Mouse (Mus musculus) right cerebral cortex, adult 18-20 months (tissue): Measurements from ENCODE around the gene Cfd.

Experiments used
- DNase-seq: peaks from one replicate; pipeline ENCODE4 v3.0.0; 2022; ENCODE audit warnings: mixed read lengths

The Cfd gene

DNA sequence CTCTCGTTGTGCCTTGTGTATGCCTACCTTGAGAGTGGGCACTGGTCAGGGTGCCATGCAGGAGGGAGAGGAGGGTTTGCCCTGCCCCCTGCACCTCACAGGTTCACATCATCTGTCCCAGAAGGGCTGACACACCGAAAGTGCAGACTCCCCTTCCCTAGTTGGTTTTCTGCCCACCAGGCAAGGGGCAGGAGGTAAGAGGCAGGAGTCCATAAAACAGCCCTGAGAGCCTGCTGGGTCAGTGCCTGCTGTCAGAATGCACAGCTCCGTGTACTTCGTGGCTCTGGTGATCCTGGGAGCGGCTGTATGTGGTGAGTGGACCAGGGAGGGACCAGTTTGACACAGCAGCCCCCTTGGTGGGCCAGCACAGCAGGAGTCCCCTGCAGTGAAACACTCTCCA, at the start of gene Cfd:
Cfd (plus strand) TSS at position 184 of the 400 bp plus-strand sequence.
- DNase-seq, result no peak

DNA sequence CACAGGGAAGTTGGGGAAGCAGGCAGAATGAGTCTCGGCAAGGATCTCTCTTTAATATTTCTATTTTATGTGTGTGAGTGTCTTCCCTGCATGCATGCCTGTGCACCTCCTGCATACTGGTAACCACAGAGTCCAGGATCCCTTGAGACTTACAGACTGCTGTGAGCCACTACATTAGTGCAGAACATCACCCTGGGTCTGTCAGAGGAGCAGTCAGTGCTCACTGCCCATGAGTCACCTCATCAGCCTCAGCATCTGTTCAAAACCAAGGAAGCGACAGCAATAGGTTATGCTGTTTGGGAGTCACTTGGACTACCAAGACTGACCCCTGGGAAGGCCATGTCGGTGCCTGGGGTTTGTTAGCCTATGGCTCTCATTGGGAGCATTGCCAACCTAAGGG, 48.3 kb upstream of the Cfd start:
- no peak for DNase-seq

DNA sequence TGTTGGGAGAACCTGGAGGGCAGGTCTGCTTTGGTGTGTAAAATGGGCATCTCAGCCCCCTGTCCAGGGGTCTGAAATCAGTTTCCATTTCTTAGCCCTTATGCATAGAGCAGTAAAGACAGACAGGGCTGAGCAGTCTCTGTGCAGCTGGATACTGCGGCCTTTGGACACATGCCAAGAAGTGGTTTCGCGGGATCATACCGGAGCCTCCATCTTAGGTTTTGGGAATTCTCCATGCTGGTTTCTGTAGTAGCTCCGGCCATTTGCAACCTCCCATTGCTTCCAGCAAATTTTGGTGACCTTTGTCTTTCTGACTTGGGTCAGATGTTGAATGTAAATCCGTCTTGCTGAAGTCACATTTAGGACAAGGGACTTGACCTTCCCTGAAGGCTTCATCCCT, 47.2 kb upstream of the Cfd start:
- no peak for DNase-seq

DNA sequence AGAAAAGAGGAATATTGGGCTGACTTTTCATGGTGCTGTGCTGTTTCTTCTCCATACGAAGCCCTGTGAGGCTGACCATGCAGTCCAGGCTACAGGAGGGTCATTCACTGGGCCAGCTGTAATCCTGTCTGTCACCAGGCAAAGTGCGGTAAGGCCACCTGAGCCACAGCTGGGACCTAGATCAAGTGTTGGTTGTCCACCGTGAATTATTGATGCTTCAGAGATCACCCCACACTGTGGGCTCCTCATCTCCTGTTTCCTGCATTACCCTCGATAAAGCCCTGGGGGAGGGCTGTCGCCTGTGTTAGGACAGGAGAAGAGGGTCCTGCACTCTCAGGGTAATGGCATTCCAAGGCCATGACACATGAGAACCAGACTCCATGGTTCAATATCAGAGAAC, 44.1 kb upstream of the Cfd start:
- no peak for DNase-seq

DNA sequence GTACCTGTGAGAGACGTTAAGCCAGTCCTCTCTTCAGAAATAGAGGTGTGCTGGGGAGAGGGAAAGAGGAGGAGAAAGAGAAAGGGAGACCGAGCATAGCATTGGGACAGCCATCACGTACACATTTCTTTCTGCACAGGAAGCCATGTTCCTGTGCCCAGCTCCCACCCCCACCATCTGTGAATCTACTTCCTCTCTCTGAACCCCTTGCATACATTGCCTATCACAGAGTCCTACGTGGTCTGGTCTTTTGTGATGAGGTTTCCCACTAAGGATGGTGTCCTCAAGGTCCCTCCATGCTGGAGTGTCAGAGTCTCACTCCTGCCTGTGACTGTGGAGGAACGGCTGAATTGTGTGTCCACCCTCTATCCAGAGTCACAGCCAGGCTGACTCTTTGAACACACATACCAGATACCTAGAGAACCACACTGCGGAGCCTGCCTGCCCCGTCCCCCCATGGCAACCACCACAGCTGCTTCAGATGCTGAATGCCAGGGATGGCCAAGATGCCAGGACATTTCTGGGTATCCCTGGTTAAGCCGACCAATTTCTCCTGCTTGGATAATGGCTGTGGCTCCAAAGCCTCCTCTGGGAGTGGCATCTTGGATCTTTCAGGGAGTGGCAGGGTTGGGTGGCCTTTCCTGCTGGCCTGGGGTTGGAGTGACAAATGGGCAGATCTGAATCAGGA, 40.6 kb upstream of the Cfd start:
- no peak for DNase-seq

DNA sequence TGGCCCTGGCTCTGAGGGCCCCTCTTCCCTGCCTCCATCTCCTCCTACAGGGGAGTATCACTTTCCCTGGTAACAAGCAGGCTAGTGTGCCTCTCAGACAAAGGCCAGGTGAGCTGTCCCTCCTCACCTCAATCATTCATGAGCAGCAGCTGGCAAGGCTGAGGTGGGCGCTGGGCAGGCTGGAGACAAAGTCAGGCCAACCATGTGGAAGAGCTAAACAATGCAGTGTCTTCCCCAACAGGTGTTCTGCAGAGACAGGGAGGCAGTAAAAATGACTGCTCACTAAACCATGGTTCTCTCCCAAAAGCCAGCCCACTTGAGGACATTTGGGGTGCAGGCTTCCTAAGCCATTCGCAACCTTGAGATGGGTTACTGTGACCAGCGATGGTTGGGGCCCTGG, 39.0 kb upstream of the Cfd start:
- DNase-seq, result no peak

DNA sequence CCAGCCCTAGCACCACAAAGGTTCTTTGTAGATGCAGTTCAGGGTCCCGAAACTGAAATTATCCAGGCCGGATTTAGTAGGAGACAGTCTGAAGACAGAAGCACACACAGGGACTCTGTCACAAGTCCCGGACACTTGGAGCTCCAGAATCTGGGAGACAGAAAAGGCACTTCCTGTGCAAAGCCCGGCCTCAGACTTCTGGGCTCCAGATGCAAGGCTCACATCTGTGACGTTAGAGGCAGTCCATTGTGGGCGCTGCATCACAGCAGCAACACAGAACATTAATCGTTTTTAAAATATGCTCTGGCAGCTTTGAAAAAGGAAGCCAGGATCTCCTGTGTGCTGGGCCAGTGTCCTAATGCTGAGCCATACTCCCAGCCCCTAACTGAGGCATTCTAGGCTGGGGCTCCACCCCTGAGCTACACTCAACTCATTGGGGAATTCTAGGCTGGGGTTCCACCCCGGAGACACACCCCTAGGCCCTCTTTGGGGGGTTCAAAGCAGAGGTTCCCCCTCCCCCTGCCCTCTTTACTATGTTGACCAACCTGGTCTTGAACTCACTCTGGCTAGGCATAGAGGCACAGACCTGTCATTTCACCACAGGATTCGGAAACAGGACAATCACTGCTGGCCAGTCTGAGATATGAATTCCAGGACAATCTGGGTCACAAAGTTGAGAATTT, 38.4 kb upstream of the Cfd start:
- DNase-seq, result no peak

DNA sequence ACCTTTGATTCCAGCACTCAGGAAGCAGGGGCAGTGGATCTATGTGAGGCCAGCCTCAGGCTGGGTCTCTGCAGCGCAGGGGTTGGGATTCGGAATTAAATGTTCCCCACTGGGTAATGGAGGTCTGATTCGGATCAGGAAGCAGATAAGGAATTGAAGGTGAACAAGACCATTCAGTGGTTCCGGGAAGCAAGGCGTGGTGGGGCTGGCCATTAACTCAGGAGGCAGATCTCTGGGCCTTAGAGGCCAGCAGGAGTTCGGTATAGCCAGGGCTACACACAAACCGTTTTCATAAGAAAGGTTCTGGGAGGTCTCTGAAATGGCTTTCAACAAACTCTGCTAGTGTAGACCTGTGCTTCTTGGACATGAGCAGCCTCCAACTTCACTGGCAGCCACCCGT, 37.8 kb upstream of the Cfd start:
- DNase-seq, result no peak

DNA sequence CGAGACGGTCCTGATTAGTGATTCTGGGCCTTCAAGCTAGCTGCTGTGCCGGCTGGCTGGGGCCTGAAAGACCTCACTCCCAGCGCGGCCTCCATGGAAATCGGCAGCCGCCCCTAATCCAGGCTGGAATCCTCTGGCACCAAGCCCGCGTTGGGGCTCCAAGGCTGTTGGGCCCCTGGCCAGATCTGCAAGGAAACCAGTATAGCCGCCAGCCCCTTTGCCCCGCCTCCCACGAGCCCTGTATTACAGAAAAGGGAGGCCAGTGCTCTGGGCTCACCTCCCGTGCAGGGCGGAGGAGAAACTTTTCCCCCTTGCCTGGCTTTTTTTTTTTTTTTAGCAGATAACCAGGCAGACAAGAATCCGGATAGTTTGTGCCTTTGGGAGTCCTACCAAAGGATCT, 37.3 kb upstream of the Cfd start:
- DNase-seq, result peak; percentile 80

DNA sequence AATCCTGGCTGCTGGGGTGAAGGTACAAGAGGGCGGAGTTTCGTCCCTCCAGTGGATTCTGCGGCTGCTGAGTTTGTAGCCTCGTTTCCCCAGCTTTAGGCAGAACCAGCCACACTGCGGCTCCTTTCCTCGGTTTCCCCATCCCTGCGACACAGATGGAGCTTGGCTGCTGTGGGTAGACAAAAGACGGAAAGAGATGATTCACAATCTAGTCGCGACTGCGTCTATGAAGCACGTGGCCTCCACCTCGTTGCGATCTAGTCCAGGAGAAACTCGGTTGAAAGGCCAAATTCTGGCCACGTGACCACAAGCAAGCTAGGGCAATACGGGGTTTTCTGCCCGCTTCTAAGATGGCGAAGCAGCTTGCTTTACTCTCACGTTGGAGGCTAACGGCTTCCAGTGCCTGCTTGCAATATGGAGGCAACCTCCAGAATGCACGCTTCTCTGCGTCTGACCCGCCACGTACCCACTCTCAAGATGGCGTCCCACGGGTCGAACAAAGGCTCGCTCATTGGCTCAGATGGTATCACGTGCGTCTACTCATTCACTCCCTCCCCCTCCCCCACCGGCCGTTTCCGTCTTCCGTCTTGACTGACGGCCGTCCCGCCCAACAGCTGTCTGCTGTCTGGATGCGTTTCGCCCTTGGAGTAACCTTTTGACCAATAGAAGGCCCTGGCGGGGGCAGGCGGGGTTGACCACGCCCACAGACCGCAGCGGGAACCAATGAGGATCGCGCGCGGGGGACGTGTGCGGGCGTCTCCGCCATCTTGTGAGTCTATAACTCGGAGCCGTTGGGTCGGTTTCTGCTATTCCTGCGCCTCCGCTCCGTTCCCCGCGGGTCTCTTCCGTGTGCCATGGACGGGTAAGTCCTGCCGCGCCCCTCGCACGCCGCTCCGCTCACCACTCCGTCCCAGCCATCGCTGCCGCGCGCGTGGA, 36.5 kb upstream of the Cfd start, which contains the start of gene Ptbp1:
Ptbp1 (plus strand) TSS at position 568 of the 936 bp plus-strand sequence.
- peak; percentile 99 for DNase-seq

DNA sequence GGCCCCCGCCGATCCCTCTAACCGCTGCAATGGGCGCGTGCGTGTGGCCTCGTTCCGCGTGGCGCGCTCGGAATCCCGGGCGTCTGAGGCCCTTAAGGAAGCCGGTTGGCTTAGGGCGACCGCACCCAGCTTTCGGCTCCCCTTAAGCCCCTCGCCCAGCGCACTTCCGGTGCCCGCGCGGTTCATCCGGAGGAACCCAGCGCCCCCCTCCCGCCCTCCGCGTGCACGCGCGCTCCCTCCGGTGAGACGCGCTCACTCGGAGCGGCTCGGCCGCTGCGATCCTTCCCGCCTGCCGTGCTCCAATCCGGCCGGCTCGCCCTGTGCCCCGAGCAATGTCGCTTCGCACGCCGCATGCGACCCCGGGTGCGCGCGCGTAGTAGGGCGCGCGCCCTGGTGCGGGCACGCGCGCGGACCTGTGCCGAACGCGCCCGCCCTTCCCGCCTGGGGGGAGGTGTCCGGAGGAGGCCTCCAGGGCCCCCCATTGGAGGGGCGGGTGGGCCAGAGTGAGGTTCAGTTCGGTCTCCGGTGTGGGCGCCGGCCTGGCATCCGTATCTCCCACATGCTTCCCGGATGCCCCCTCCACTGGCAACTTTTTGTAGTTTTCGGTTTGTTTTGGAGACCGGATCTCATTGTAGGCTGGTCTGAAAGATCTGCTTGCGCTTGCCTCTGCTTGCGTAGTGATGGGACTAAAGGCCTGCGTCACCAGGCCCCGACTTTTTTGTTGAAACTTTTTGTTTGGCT, 35.7 kb upstream of the Cfd start:
- no peak for DNase-seq

DNA sequence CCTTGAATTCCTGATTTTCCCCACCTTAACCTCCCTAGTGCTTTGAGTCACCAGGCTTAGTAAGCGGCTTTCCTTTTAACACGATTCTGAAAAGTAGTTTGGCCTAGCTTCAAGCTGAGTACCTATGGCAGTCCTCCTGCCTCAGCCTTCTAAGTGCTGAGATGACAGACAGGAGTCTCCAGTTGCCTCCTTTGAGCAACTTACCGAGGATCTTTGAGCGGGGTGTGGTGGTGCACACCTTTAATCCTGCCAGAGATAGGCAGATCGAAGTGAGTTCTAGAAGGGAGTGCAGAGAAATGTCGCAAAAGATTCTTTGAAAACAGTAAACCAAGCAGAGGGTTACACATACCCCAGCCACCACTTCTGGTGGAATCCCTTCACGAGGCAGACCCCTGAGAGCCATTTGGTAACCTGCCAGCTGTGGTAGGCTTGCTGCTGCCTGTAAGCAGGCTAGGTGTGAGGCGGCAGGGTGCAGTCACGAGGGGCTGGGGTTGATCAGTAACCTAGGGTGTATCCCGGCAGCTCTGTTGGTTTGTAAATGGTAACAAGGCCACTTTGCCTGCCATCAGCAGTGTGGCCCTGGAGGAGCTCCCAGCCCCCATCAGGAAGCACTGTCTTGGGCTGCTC, 35.0 kb upstream of the Cfd start:
- no peak for DNase-seq

DNA sequence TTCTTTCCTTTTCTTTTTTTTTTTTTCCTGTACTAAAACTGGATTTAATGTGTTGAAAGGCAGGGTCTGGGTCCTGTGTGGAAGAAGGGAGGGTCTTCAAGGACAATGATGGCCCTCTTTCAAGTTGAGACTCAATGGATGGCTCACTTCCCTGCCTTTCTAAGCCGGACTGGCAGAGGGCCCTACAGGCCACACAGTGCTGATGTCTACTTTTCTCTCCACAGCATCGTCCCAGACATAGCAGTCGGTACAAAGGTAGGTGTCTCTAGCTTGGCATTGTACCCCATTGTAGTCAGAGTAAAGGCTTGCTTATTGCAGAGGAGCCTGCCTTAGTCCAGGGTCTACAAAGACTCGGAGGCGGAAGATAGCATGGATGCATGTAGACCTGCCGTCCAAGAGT, 34.4 kb upstream of the Cfd start:
- no peak for DNase-seq

DNA sequence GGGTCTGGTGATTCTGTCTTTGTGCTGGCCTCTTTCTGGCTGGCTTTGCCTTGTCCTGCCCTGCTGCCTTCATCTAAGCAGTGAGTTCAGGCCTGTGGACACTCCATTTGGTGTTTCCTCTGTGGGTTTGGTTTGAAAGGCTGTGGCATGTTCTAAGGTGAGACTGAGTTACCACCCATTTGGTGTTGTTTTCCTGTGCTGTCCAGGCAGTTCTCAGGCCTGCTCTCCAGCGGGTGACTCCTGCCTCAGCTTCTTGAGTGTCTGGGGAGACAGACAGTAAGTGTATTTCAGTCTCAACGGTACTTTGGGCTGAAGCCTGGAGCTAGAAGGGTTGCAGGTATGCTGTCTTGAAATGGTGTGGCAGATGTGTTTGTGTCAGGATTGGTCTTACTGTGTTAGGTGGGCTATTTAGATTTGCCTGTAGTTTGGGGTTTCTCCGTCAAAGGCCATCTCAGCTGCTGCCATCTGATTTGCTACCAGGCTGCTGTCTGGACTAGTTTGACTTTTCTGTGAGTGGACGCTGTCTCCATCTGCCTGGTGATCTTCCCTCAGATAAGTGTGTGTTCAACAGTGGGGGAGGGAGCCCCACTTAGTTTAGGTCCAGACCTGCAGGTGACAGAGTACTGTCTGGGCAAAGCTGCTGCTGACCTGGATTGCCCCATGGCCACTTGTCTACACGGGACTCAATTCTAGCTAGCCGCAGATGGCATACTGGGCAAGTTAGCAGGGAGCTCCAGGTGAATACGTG, 33.8 kb upstream of the Cfd start:
- DNase-seq, result no peak

DNA sequence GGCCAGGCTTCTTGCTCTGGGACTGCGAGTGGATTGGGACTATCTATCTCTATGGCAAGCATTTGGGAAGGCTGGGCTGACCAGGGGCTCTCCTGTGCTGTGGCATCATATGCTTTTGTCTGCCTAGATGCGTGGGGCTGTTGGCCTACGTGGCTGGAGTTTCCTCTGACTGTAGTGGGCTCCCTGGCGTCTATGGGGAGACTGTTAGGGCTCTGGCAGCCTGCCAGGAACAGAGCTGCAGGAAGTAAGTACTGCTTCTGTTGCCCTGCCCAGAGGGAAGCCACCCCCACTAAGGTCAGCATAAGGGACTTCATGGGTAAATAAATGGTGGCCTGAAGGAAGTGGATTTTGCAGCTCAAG, 33.2 kb upstream of the Cfd start:
- DNase-seq, result no peak

DNA sequence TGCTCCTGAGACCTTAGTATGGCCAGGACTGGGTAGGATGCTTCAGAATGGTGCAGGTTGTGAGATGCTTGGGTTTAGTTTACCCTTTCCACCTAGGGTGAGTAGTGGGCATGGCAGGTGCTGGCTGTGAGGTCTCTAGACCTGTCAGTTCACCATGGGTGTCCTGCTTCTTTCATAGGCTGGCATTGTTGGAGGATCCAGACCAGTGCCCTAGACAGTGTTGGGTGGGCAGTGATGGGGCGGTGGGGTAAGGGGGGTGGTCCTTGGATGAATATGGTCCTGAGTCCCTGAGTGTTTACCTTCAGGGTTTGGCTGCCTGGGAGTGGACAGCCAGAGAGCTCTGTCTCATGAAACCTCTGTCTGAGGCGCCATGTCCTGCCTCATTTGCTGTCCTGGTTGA, 32.8 kb upstream of the Cfd start:
- no peak for DNase-seq

DNA sequence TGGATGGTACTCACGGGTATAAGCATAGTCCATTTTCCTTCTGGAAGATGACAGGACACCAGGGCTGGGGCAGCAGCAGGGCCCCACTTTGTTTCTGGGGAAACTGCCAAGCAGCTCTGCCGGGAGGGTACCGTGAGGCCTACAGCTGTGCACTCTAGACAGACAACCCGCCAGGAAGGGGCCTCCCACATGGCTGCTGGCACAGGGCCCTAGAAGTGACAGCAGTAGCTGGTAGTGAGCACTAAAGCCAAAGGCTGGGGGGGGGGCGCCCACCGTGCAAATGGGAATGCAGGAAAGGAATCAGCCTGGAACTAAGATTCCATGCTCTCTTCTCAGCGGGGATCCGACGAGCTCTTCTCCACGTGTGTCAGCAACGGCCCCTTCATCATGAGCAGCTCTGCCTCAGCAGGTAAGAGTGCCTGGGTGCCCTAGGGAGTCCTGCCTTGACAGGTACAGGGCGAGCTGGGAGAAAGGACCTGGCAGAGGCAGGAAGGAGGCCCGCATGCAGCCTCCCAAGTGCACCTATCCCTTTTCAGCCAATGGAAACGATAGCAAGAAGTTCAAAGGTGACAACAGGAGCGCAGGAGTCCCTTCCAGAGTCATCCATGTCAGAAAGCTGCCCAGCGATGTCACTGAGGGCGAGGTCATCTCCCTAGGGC, 32.1 kb upstream of the Cfd start:
- peak; percentile 85 for DNase-seq

DNA sequence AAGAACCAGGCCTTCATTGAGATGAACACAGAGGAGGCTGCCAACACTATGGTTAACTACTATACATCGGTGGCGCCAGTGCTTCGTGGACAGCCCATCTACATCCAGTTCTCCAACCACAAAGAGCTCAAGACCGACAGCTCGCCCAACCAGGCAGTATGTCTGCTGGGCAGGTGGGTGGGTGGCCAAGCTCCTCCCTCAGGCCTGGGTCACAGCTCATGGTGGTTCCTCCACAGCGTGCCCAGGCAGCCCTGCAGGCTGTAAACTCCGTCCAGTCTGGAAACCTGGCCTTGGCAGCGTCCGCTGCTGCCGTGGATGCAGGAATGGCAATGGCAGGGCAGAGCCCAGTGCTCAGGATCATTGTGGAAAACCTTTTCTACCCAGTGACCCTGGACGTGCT, 31.5 kb upstream of the Cfd start:
- no peak for DNase-seq

DNA sequence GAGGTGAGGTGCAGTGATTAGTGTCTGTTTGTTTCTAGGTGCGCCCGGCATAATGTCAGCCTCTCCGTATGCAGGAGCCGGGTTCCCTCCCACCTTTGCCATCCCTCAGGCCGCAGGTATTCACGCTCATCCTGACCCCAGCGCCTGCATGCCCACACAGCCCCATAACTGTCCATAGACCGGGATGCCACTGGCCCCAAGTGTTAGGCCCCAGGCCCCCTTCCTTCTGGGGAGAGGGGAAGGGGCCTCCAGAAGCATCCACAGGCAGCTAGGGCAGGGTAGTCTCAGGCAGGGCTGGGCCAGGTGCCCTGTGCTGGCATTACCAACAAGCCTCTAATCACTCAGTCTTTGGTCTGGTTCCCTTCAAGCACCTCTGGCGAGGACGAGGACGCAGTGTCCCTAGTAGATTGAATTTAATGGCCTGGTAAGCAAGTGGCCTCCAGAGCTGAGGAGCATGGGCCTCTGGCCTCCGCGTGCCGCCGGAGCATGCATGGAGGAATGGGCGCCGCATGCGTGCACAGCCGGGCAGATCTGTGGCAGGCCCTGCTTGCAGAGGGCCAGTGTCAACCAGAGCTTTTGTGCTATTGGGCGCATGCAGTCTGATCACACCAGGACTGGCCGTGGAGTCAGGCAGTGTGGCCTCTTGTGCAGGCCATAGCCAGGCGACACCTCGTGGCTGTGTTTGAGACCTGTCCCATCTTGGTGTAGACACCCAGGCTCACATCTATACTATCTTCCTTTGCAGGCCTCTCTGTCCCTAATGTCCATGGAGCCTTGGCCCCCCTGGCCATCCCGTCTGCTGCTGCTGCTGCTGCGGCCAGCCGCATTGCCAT, 30.4 kb upstream of the Cfd start:
- no peak for DNase-seq
